Mouse (Mus musculus): Measurements from ENCODE around the gene Pigl. TPM values are rescaled to one million over a fixed set of nuclear protein-coding genes. Genes with fewer than 3 reads are reported as not detected.
A peak's percentile ranks its signal among the peaks of the same experiment; 100 is the strongest.

Gene Pigl
- polyA plus RNA-seq, 1 experiment from 2014 or later, result 12.4 TPM

DNA sequence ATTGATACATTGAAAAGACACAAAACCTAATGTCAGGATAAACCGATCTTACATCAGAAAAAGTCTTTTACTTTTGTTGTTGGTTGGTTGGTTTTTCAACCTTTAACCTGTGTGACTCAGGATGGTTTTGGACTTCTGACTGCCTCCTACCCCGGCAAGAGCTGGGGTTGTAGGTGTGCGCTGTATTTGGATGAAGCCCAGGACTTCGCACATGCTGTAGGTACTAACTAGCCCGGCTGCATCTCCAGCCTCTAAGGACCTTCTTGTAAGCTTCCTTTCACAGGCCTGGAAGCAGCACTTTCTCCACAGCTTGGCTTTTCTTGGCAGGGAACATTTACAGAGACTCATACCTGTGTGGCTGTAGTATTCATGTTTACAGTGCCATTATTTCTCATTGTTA lies 15.3 kb downstream of the Pigl start:
- Histone ChIP-seq H3K27me3 (no peaks in the 10 kb centered on the region), H3K4me3 (replicated peaks) (no peak overlapping the region), H3K36me3 (no peaks in the 10 kb centered on the region), H3K4me2 (no peak overlapping the region), H3K27ac (no peak overlapping the region), H3K9ac (no peak overlapping the region), H3K9me3 (replicated peaks) (no peaks in the 10 kb centered on the region), H3K4me1 (no peaks in the 10 kb centered on the region)
- ATAC-seq (replicated peaks; ENCODE audit: low FRiP score), result no peak
- 95% methylated on average over 5 of the region's 5 CpGs for WGBS

DNA sequence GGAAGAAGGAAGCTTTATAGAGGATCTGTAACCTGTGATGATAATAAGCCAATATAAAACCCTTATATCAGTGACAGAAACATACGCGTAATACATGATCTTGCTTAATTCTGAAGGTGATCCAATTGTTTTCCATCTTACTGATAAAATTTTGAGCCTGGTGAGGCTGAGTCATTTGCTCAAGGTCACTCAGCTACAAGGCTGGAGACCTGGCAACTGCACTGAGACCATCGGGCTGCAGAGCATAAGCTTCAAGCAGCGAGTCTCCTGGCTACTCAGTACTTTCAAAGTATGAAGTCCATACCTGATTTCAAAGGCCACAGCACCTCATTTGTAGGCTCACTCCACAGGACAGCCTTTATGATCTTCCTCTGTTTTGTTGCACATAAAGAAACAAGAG lies 17.9 kb downstream of the Pigl start:
- no peaks in the 10 kb centered on the region for H3K4me1 ChIP-seq
- no peaks in the 10 kb centered on the region for H3K9me3 ChIP-seq (replicated peaks)
- H3K4me3 ChIP-seq (replicated peaks), result no peak overlapping the region
- H3K36me3 ChIP-seq, result no peaks in the 10 kb centered on the region
- no peak overlapping the region for H3K27ac ChIP-seq
- no peak overlapping the region for H3K9ac ChIP-seq
- no peak overlapping the region for H3K4me2 ChIP-seq
- WGBS, result 94% methylated on average over 4 of the region's 4 CpGs
- H3K27me3 ChIP-seq, result no peaks in the 10 kb centered on the region
- ATAC-seq (replicated peaks; ENCODE audit: low FRiP score), result no peak

DNA sequence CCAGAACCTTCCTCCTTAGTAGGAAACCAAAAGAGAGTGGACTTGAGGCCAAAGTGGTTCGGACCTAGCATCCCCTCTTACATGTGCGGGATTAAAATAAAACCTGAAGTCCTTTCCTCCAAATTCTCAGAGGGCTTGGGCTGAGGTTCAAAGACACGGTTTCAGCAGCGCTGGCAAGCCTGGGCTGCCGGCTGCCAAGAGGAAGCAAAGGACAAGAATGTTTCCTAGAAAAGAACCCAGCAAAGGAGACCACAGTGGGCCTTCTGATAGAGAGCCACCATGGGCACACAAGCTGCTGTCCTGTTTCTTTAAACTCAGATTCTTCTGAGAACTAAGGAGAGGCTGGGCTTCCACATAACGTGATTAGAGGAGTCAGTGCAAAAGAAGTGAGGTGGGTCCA lies 20.7 kb downstream of the Pigl start:
- H3K4me3 ChIP-seq (replicated peaks), result no peak overlapping the region
- H3K4me1 ChIP-seq, result no peaks in the 10 kb centered on the region
- ATAC-seq (replicated peaks; ENCODE audit: low FRiP score), result no peak
- 67% methylated on average over 6 of the region's 6 CpGs for WGBS
- H3K27me3 ChIP-seq, result no peaks in the 10 kb centered on the region
- H3K36me3 ChIP-seq, result no peaks in the 10 kb centered on the region
- no peak overlapping the region for H3K4me2 ChIP-seq
- H3K9me3 ChIP-seq (replicated peaks), result no peaks in the 10 kb centered on the region
- no peak overlapping the region for H3K9ac ChIP-seq
- no peak overlapping the region for H3K27ac ChIP-seq

DNA sequence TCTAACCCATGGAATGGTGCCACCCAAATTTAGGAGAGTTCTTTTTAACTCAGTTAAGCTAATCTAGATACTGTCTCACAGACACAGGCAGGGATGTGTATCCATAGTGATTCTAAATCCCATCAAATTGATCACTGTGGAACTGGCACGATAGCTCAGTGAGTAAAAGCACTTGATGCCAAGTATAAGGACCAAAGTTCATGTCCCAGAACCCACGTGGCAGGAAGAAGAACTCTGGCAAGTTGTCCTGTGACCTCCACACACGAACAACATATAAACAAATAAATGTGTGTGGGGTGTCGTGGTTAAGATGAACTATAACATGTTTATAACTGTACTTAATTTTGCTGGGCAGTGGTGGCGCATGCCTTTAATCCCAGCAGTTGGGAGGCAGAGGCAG lies 21.3 kb downstream of the Pigl start:
- WGBS, result 83% methylated on average over 5 of the region's 5 CpGs
- no peak for ATAC-seq (replicated peaks; ENCODE audit: low FRiP score)
- Histone ChIP-seq H3K27ac (no peak overlapping the region), H3K27me3 (no peaks in the 10 kb centered on the region), H3K9me3 (replicated peaks) (no peaks in the 10 kb centered on the region), H3K4me1 (no peaks in the 10 kb centered on the region), H3K4me3 (replicated peaks) (no peak overlapping the region), H3K4me2 (no peak overlapping the region), H3K9ac (no peak overlapping the region), H3K36me3 (no peaks in the 10 kb centered on the region)

DNA sequence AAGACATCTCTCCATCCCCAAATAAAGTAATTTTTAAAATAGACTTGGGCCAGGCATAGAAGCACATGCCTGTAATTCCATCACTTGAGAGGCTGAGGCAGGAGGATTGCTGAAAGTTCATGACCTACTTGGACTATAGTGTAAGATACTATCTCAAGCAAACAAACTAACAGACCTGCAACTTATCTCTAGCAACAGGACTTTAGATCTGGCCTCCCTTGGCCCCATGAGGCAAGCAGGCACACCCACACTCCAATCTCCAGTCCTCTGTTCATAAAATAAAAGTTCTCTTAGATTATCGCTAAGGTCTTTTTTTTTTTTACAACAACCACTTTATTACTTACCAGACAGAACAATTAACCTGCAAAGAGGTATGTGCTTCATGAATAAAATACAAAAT lies 28.7 kb downstream of the Pigl start:
- no peak for ATAC-seq (replicated peaks; ENCODE audit: low FRiP score)
- H3K27me3 ChIP-seq, result no peaks in the 10 kb centered on the region
- no peak overlapping the region for H3K4me3 ChIP-seq (replicated peaks)
- no peaks in the 10 kb centered on the region for H3K36me3 ChIP-seq
- no peak overlapping the region for H3K4me2 ChIP-seq
- WGBS, result 83% methylated on average over 1 of the region's 1 CpGs
- H3K9ac ChIP-seq, result no peak overlapping the region
- no peaks in the 10 kb centered on the region for H3K9me3 ChIP-seq (replicated peaks)
- H3K27ac ChIP-seq, result no peak overlapping the region
- H3K4me1 ChIP-seq, result no peaks in the 10 kb centered on the region

DNA sequence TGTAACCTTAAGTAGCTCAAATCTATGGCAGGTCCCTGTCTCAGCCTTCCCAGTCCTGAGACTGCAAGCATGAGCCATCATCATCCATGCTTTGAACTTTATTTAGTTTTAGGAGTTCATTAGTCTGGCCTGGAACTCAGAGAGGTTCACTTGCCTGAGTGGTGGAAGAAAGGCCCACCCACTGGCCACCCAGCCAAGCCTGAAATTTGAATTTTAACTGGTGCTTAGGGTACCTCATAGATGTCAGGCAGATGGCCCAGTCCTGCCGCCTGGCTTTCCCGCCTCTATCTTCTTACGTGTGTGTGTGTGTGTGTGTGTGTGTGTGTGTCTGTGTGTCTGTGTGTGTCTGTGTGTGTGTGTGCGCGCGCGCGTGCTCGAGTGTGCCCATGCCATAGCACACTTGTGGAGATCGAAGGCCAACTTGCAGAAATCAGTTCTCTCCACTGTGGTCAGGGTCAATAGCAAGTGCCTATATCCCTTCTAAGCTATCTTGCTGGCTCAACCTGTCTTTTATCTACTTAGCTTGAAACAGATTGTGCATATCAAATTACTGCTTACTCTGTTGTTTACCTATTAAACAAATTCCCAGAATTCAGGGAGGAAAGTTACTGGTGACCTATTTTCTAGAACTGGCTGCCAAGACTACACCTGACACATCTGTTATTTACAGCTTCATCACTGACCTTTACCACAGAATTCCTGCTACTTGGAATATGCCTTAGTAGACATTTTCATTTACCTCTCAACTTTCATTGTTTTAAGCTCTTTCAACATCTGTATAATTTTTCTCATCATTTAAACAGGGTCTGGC lies 29.5 kb downstream of the Pigl start:
- Histone ChIP-seq H3K36me3 (no peaks in the 10 kb centered on the region), H3K4me1 (no peaks in the 10 kb centered on the region), H3K4me3 (replicated peaks) (no peak overlapping the region), H3K9ac (no peak overlapping the region), H3K27me3 (no peaks in the 10 kb centered on the region), H3K27ac (no peak overlapping the region), H3K4me2 (no peak overlapping the region), H3K9me3 (replicated peaks) (no peaks in the 10 kb centered on the region)
- no peak for ATAC-seq (replicated peaks; ENCODE audit: low FRiP score)
- WGBS, result 97% methylated on average over 10 of the region's 10 CpGs

DNA sequence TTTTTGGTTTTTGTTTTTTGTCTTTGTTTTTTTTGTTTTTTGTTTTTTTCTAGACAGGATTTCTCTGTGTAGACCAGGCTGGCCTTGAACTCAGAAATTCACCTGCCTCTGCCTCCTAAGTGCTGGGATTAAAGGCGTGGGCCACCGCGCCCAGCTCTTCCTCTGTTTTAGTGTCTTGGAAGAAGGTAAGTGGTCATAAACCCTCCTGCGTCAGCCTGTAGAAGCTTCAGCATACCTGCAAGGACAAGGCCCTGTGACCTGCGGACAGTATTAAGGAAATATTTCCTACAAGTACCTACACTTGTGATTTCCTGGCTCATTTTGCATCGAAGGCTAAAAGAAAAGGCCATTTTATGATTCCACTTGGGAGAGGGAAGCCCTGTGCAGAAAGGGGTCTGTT lies 35.4 kb downstream of the Pigl start:
- no peak overlapping the region for H3K4me2 ChIP-seq
- H3K27ac ChIP-seq, result no peak overlapping the region
- WGBS, result 95% methylated on average over 6 of the region's 6 CpGs
- H3K27me3 ChIP-seq, result no peaks in the 10 kb centered on the region
- no peak overlapping the region for H3K4me3 ChIP-seq (replicated peaks)
- no peak overlapping the region for H3K9ac ChIP-seq
- H3K36me3 ChIP-seq, result no peaks in the 10 kb centered on the region
- ATAC-seq (replicated peaks; ENCODE audit: low FRiP score), result no peak
- H3K9me3 ChIP-seq (replicated peaks), result no peaks in the 10 kb centered on the region
- H3K4me1 ChIP-seq, result peaks cover 15% of the 10 kb centered on the region

DNA sequence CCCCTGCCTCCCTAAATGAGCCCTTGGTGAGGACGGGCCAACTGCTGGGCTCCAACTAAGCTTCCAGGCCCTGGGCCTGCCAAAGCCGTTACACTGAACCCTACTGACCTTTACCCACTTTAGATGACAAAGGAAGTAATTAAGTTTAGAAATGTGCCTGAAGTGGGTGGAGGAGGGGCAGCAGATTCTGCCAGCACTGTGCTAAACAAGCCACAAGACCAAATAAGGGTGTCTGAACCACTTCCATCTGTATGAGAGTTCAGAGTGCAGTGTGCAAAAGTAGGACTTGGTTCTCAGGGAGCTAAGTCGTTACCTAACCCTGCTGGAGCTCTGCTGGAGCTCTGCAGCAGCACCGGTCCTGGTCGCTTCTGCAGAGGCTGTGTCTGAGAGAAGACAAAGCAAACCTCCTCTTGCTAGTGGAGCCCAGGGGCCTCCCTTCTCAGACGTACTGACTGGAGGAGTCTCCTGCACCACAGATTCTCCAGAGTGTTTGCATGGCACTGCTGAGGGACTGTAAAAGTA lies 36.6 kb downstream of the Pigl start:
- Histone ChIP-seq H3K9me3 (replicated peaks) (no peaks in the 10 kb centered on the region), H3K36me3 (no peaks in the 10 kb centered on the region), H3K4me1 (peaks cover 15% of the 10 kb centered on the region), H3K4me2 (no peak overlapping the region), H3K27ac (peak overlapping the region; percentile 85), H3K4me3 (replicated peaks) (no peak overlapping the region), H3K27me3 (no peaks in the 10 kb centered on the region), H3K9ac (no peak overlapping the region)
- 5% methylated on average over 6 of the region's 6 CpGs for WGBS
- ATAC-seq (replicated peaks; ENCODE audit: low FRiP score), result peak; percentile 81

DNA sequence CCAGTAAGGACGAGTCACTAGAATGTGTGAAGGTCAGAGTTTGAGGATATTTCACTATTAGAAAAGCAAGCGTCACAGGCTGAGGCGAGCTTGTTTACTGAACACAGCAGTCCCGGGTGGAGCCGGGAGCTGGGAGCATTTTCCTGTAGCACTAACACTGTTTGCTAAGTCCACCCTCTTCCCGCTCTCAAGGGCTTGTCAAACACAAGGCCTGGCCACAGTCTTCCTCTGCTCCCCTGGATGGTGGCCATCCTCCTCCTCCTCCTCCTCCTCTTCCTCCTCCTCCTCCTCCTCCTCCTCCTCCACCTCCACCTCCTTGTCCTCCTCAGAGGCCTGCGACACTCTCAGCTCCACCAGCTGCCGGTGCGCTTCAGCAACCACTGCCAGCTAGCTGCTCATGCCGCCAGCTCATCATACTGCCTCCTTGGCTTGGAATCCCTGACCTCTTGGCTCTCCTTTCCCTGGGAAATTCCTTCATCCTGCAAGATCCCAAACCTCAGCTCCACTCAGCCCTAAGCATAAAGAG lies 37.1 kb downstream of the Pigl start:
- Histone ChIP-seq H3K4me2 (no peak overlapping the region), H3K36me3 (no peaks in the 10 kb centered on the region), H3K4me1 (peaks cover 15% of the 10 kb centered on the region), H3K27ac (peak overlapping the region; percentile 85), H3K27me3 (no peaks in the 10 kb centered on the region), H3K9me3 (replicated peaks) (no peaks in the 10 kb centered on the region), H3K9ac (no peak overlapping the region), H3K4me3 (replicated peaks) (no peak overlapping the region)
- peak; percentile 36; the same call in 1 of the 2 replicates for ATAC-seq (replicated peaks; ENCODE audit: low FRiP score)
- WGBS, result 32% methylated on average over 9 of the region's 10 CpGs

DNA sequence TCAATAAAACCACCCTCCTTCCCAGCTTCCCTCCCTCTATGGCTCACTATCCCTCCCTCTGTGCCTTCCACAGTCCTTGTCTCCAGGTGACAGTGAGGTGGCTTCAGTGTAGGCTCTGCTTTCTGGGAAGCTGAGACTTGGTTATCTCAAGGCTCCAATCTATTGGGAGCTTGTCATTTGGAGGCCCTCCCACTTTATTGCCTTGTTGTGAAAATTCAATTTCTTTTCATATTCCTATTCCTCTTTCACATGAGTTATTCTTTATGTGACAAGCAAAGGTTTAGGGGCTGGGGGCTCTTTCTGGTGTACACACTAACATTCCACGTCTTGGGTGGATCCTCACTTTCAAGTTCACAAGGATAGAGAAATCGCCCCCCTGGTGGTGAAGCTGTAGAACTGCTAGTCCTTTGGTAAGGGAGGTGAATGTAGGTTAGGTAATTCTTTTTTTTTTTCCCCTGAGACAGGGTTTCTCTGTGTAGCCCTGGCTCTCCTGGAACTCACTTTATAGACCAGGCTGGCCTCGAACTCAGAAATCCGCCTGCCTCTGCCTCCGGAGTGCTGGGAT lies 38.0 kb downstream of the Pigl start:
- WGBS, result 59% methylated on average over 5 of the region's 5 CpGs
- ATAC-seq (replicated peaks; ENCODE audit: low FRiP score), result no peak
- H3K4me1 ChIP-seq, result peaks cover 15% of the 10 kb centered on the region

DNA sequence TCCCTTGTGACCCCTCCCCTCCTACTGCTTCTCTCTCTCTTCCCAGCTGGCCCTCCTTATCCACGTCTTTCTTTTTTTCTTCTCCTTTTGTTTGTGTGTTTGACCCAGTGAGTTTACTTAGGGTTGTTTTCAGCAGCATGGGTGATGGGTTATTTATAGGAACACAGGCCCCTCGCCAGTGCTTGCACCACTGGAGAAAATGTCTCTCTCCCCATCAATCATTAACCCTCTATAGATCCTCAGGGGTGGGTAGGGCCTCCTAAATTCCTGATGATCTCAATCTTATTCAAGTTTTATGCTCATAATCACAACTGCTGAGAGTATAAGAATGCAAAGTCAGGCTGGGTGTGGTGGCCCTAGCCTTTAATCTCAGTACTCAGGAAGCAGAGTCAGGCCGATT lies 38.9 kb downstream of the Pigl start:
- no peak for ATAC-seq (replicated peaks; ENCODE audit: low FRiP score)
- Histone ChIP-seq H3K4me3 (replicated peaks) (no peak overlapping the region), H3K4me2 (no peak overlapping the region), H3K9me3 (replicated peaks) (no peaks in the 10 kb centered on the region), H3K9ac (no peak overlapping the region), H3K36me3 (no peaks in the 10 kb centered on the region), H3K4me1 (peaks cover 15% of the 10 kb centered on the region), H3K27ac (no peak overlapping the region), H3K27me3 (no peaks in the 10 kb centered on the region)
- 46% methylated on average over 3 of the region's 3 CpGs for WGBS

More for the DNA sequence above, 38.0 kb downstream of the Pigl start:
- no peaks in the 10 kb centered on the region for H3K27me3 ChIP-seq
- H3K9ac ChIP-seq, result no peak overlapping the region
- H3K9me3 ChIP-seq (replicated peaks), result no peaks in the 10 kb centered on the region
- H3K27ac ChIP-seq, result no peak overlapping the region
- H3K36me3 ChIP-seq, result no peaks in the 10 kb centered on the region
- H3K4me2 ChIP-seq, result no peak overlapping the region
- no peak overlapping the region for H3K4me3 ChIP-seq (replicated peaks)

DNA sequence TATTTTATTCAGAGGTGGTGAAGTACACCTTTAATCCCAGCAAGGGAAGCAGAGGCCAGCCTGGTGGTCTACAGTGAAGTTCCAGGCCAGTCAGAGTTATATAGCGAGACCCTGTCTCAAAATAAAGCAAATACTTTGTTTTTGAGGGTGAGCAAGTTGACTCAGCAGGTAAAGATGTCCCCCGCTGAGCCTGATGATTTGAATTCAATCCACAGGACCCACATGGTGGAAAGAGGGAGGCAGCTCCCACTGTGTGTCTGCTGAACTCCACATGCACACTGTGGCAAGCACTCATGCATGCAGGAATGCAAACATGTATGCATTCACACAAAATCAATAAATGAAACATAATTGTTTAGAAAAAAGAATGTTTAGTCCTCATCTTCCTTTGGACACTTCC lies 40.5 kb downstream of the Pigl start:
- no peak for ATAC-seq (replicated peaks; ENCODE audit: low FRiP score)
- H3K36me3 ChIP-seq, result no peaks in the 10 kb centered on the region
- H3K4me2 ChIP-seq, result no peak overlapping the region
- H3K9ac ChIP-seq, result no peak overlapping the region
- H3K4me3 ChIP-seq (replicated peaks), result no peak overlapping the region
- no peak overlapping the region for H3K27ac ChIP-seq
- 92% methylated on average over 2 of the region's 2 CpGs for WGBS
- no peaks in the 10 kb centered on the region for H3K9me3 ChIP-seq (replicated peaks)
- H3K27me3 ChIP-seq, result no peaks in the 10 kb centered on the region
- H3K4me1 ChIP-seq, result peaks cover 15% of the 10 kb centered on the region
